Mouse (Mus musculus) limb, embryonic 14.5 days (tissue): ENCODE measurements around the gene Siae. TPM values are rescaled to one million over a fixed set of nuclear protein-coding genes. Genes with fewer than 3 reads are reported as not detected.

ENCODE experiments used
- ATAC-seq: fragments of 200-750 bp; cut with Nextera tagmentation; 2 replicates; pipeline ENCODE4 v1.8.0; 2017; ENCODE audit warnings: low read depth, moderate number of reproducible peaks, moderate TSS enrichment; ENCODE audit not compliant: low FRiP score
- DNase-seq: peaks from one replicate; pipeline ENCODE4 v3.0.0-alpha.2; 2015; ENCODE audit warnings: low spot score
- H3K27ac ChIP-seq: fragments of 300-500 bp; sonication (generic); replicated peaks from 2 replicates; pipeline ENCODE4 v1.5.1; 2014; ENCODE audit warnings: low read depth, mild to moderate bottlenecking, low read length, moderate library complexity, mixed read lengths
- H3K27me3 ChIP-seq: fragments of 300-500 bp; sonication (generic); 2 replicates; pipeline ENCODE4 v1.6.1; 2014; ENCODE audit warnings: low read length, mixed read lengths; ENCODE audit not compliant: control insufficient read depth, insufficient read depth
- H3K36me3 ChIP-seq: fragments of 300-500 bp; sonication (generic); 2 replicates; pipeline ENCODE4 v1.6.1; 2014; ENCODE audit warnings: mild to moderate bottlenecking, low read length, moderate library complexity, mixed read lengths; ENCODE audit not compliant: control insufficient read depth, insufficient read depth
- H3K4me1 ChIP-seq: fragments of 300-500 bp; sonication (generic); 2 replicates; pipeline ENCODE4 v1.6.1; 2014; ENCODE audit warnings: antibody characterized with exemption, low read length, mixed read lengths; ENCODE audit not compliant: control insufficient read depth, insufficient read depth
- H3K4me2 ChIP-seq: fragments of 300-500 bp; sonication (generic); replicated peaks from 2 replicates; pipeline ENCODE4 v1.6.1; 2014; ENCODE audit warnings: low read depth, mild to moderate bottlenecking, low read length, moderate library complexity; ENCODE audit not compliant: severe bottlenecking
- H3K4me3 ChIP-seq: fragments of 300-500 bp; sonication (generic); replicated peaks from 2 replicates; pipeline ENCODE4 v1.5.1; 2014; ENCODE audit warnings: low read length
- H3K9ac ChIP-seq: fragments of 300-500 bp; sonication (generic); 2 replicates; pipeline ENCODE4 v1.6.1; 2014; ENCODE audit warnings: mild to moderate bottlenecking, low read depth, low read length, moderate library complexity; ENCODE audit not compliant: severe bottlenecking
- H3K9me3 ChIP-seq: fragments of 300-500 bp; sonication (generic); 2 replicates; pipeline ENCODE4 v1.6.1; 2016; ENCODE audit warnings: low read length; ENCODE audit not compliant: control insufficient read depth
- POLR2A ChIP-seq: fragments of 200-500 bp; IDR thresholded peaks from 2 replicates; pipeline ENCODE4 v1.8.0; 2012; ENCODE audit warnings: inconsistent platforms, mild to moderate bottlenecking, moderate library complexity, borderline replicate concordance; ENCODE audit not compliant: insufficient read depth, insufficient read length; ENCODE audit errors: extremely low read depth
- WGBS: fragments of 180-500 bp; shearing (Covaris S2); extraction: QIAGEN DNeasy Blood & Tissue Kit; methylation state at CpG from one replicate; pipeline ENCODE4 v1.1.7; 2014; 5-methylcytosine and 5-hydroxymethylcytosine counted together
- polyA plus RNA-seq, 2 experiments: library from polyadenylated mRNA; depleted of rRNA in 1 of 2; stranded (reverse) in 1 of 2; unstranded in 1 of 2; fragments of >200 nt; fragmentation: Nextera tagmentation in 1 of 2; extraction: Ambion mirVana in 1 of 2; gene quantifications; 2 replicates each; pipeline versions ENCODE4 v1.2.1 to v1.2.3; 2012 to 2014

The Siae gene
- 7.8 and 8.1 TPM in 2 replicates for polyA plus RNA-seq (2012; rRNA removed)
- 9.4 and 12.0 TPM in 2 replicates for polyA plus RNA-seq (2014; fragmentation: Nextera tagmentation; extraction: Ambion mirVana)

DNA sequence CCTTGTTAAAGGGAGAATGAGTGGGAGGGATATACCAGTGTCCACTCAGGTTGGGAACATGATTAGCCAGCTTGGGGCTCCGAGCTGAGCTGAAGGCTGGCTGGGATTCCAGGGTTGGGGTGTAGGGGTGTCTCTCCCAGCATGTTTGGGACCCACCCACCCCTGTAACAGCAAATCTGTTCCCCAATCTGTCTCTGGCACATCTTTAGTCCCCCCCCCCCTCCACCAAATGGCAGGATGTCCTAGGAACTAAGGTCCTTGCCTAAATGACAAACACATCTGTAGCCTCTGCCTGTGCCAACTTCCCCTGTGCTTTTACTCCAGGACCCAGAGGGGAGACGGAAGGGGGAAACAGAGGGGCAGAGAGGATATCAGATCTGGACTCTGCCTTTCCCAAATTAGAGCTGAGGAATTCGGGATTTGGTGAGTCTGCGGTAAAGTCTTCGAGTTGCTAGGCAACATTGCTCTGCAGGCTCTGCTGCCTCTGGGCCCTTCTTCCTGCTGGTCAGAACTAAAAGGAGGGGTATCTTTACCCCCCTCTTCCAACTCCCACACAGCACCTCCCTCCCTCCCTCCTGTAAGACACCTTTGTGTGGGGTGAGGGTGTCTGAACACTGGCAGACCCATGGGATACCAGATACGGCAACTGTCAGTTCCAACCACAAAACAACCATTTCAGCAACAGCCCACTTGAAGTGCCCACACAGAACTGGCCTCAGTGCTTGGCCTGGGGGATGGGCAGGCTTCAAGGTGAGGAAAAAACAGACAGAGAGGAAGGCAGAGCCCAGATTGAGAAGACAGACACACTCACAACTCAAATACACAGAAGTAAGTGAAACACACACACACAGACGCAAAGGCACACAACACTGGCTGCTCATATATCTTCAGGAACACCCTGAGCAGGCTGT lies at the start of gene Siae:
Gene Siae (plus strand): TSS at position 861 of the 911 bp plus-strand sequence.
- 26% methylated on average over 7 of the region's 7 CpGs for WGBS
- ATAC-seq (no peak), DNase-seq (no peak)
- Histone ChIP-seq H3K27me3 (peaks cover 28% of the 10 kb centered on the region), H3K4me3 (no peak within 1 kb of the TSS), H3K36me3 (no peaks in the 10 kb centered on the region), H3K4me1 (peaks cover 7% of the 10 kb centered on the region), H3K4me2 (no peak within 1 kb of the TSS), H3K9ac (no peak within 1 kb of the TSS), H3K27ac (no peak within 1 kb of the TSS), H3K9me3 (no peaks in the 10 kb centered on the region)
- TF ChIP-seq POLR2A: no peak

DNA sequence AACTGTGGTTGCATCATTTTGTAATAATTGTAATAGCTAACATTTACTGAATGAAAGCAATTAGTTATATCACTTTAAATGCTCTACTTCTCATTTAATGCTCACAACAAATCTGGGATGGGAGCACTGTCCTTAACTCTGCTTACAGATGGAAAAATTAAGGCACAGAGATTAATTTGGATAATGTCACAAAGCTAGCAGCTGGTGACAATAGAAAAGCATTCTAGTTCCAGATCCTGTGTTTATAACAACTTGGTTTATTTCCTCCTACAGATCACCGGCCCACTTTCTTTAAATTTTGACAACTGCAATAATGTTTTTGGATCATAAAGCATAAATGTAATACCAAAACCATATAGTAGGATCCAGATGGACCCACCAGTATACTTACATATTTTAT lies 49.5 kb upstream of the Siae start:
- H3K4me1 ChIP-seq: no peaks in the 10 kb centered on the region
- H3K36me3 ChIP-seq: no peaks in the 10 kb centered on the region
- no peak overlapping the region for H3K27ac ChIP-seq
- WGBS: 88% methylated on average over 1 of the region's 1 CpGs
- H3K9ac ChIP-seq: no peak overlapping the region
- TF ChIP-seq POLR2A: no peak
- H3K27me3 ChIP-seq: no peaks in the 10 kb centered on the region
- no peak overlapping the region for H3K4me2 ChIP-seq
- H3K4me3 ChIP-seq: no peak overlapping the region
- ATAC-seq (no peak), DNase-seq (no peak)
- H3K9me3 ChIP-seq: no peaks in the 10 kb centered on the region

- Histone ChIP-seq H3K36me3 (no peaks in the 10 kb centered on the region), H3K27ac (no peak overlapping the region), H3K9me3 (no peaks in the 10 kb centered on the region), H3K4me3 (no peak overlapping the region), H3K9ac (no peak overlapping the region), H3K4me1 (no peaks in the 10 kb centered on the region), H3K27me3 (no peaks in the 10 kb centered on the region), H3K4me2 (no peak overlapping the region)
- ATAC-seq (no peak), DNase-seq (no peak)
- no peak for TF ChIP-seq POLR2A
- 94% methylated on average over 2 of the region's 2 CpGs for WGBS
These were observed 43.4 kb upstream of the Siae start for GRCm38 (mm10) chr9:37512097-37512496.

DNA sequence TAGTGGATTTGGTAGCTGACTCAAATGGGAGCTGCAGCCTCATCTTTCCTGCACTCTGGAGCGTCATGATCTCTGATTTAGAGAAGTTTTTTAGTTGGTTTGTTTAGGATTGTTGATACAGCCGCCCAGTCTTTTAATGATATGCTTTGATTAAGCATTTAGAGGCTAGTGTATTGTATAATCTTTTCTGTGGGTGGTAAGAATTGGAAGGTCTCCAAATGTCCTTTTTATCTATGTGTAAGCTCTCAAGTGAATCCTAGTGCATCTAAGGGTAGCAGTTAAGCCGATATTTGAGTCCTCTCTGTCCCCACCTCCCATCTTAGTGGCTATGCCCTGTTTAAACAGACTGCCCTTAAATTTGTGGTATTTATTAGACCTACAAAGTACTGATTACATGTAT lies 41.0 kb upstream of the Siae start:
- TF ChIP-seq POLR2A: no peak
- Histone ChIP-seq H3K4me1 (no peaks in the 10 kb centered on the region), H3K4me2 (no peak overlapping the region), H3K9ac (no peak overlapping the region), H3K27me3 (no peaks in the 10 kb centered on the region), H3K36me3 (peaks cover 9% of the 10 kb centered on the region), H3K27ac (no peak overlapping the region), H3K9me3 (no peaks in the 10 kb centered on the region), H3K4me3 (no peak overlapping the region)
- no peak for ATAC-seq
- whole genome bisulfite sequencing: 83% methylated on average over 3 of the region's 3 CpGs
- no peak for DNase-seq

DNA sequence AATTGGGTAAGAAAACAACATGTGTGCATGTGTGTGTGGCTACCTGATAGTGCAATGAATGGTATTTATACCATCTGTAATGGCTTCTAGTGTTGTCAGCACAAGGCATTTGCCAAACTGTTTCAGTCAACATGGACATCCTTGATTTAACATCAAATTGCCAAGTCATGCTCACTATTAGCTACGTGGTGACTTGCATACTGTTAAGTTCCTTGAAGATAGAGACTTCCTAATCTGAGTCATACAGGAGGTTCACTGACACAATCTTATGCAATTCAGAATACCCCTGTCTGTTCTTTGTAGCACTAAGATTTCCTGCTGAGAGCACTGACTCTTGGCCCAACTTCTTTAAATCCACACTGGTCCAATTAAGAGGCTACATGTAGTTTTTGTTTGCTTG lies 38.0 kb upstream of the Siae start:
- TF ChIP-seq POLR2A: no peak
- Histone ChIP-seq H3K4me1 (no peaks in the 10 kb centered on the region), H3K4me3 (no peak overlapping the region), H3K9ac (no peak overlapping the region), H3K36me3 (peaks cover 30% of the 10 kb centered on the region), H3K27me3 (no peaks in the 10 kb centered on the region), H3K27ac (no peak overlapping the region), H3K4me2 (no peak overlapping the region), H3K9me3 (no peaks in the 10 kb centered on the region)
- ATAC-seq (no peak), DNase-seq (no peak)
- WGBS: 80% methylated on average over 1 of the region's 1 CpGs
